Mouse (Mus musculus) brain, embryonic 14.5 days (tissue): Measurements from ENCODE around the gene March9.

Source experiments
- CTCF ChIP-seq: fragments of 200-500 bp; IDR thresholded peaks from 2 replicates; pipeline ENCODE4 v1.5.1; 2012; ENCODE audit warnings: inconsistent platforms, mild to moderate bottlenecking, moderate library complexity, borderline replicate concordance; ENCODE audit not compliant: insufficient read depth, insufficient read length; ENCODE audit errors: extremely low read depth
- POLR2A ChIP-seq: fragments of 200-500 bp; IDR thresholded peaks from 2 replicates; pipeline ENCODE4 v1.6.1; 2012; ENCODE audit warnings: mild to moderate bottlenecking, inconsistent platforms, borderline replicate concordance; ENCODE audit not compliant: poor library complexity, insufficient read depth, insufficient read length, severe bottlenecking; ENCODE audit errors: extremely low read depth

- TF ChIP-seq CTCF (peak; percentile 47; the same call in 1 of the 2 replicates), POLR2A (no peak)
Observed at GRCm38 (mm10) chr10:127079665-127080391, 19.8 kb upstream of the March9 start.
